In genomic region chr4:116824541-116825004, GRCm38 (mm10) we compare ENCODE assay signal across 8 mouse cellular contexts. TPM values are rescaled to one million over a fixed set of nuclear protein-coding genes. Genes with fewer than 3 reads are reported as not detected.
DNase-seq lines count a peak whose midpoint lies in the region; ATAC-seq and TF ChIP-seq lines count a peak whose summit lies in the region.

No protein-coding gene starts in this region.

- peak; percentile 81 for TF ChIP-seq POLR2A in cortical plate, adult 2 months (IDR thresholded peaks at IDR 0.05; ENCODE audit: extremely low read depth, insufficient read depth, low read length)

- TF ChIP-seq CTCF in cortical plate, adult 2 months (IDR thresholded peaks at IDR 0.05; ENCODE audit: extremely low read depth, insufficient read depth, low read length): no peak

- H3K4me3 ChIP-seq in cortical plate, adult 2 months (ENCODE audit: insufficient read depth, low read length): peak overlapping the region; percentile 45

- H3K27ac ChIP-seq in cortical plate, adult 2 months (ENCODE audit: insufficient read depth, low read length): peak overlapping the region; percentile 14; the same call in 1 of the 2 replicates

- ATAC-seq in inflammation-experienced regulatory T-cells, adult 6 months: peak; percentile 86
- ATAC-seq in megakaryocyte-erythroid progenitor cell, adult 5-6 weeks (replicated peaks; ENCODE audit: low FRiP score, low TSS enrichment, poor library complexity, severe bottlenecking): peak; percentile 51
- ATAC-seq in monocyte, adult 5-6 weeks (replicated peaks; ENCODE audit: insufficient number of reproducible peaks, low FRiP score, low TSS enrichment, poor library complexity, severe bottlenecking): no peak; the same call in 1 of the 2 replicates

- intact Hi-C loops in gastrocnemius, postnatal 14 days (cut with DNase I; ENCODE audit: low total_unique reads): no loop called here
- intact Hi-C loops in left cerebral cortex, postnatal 36 days (cut with DNase I): loop anchor here (1.0 to 10.0 kb wide), 3 partner anchors 53 to 300 kb away; partner anchors contain the start of genes Btbd19, Tctex1d4 and Zswim5

- DNase-seq in adrenal gland, adult 2 months: peak; percentile 86
- DNase-seq in gastrocnemius, postnatal 14 days: peak; percentile 61
- DNase-seq in left cerebral cortex, postnatal 36 days (ENCODE audit: low spot score in 2 of 2): peak; percentile 79 to 80
- DNase-seq in right cerebral cortex, postnatal 25 days: peak; percentile 73

- no peaks in the 10 kb centered on the region for H3K4me1 ChIP-seq in cortical plate, adult 2 months (ENCODE audit: control insufficient read depth, insufficient read depth, low read length)

RNA-seq across cellular contexts. Expression of gene Hpdl, which starts 3.1 kb away (rescaled TPM):
- 1 to 10 TPM; 2.4 to 4.2 TPM for total RNA-seq in adrenal gland, adult 2 months (2021)
- 7.7 and 8.9 TPM in 2 replicates for polyA plus RNA-seq in adrenal gland, adult 2 months (2012; rRNA removed)
- 1.4 and 1.9 TPM in 2 replicates for polyA plus RNA-seq in cortical plate, adult 2 months (2012; rRNA removed)
- total RNA-seq in gastrocnemius, postnatal 14 days (2021): 1 to 10 TPM; 2.7 to 2.9 TPM
- polyA plus RNA-seq in inflammation-experienced regulatory T-cells, adult 6 months (2017; shearing (Covaris generic)): under 1 TPM in 2 of 3 experiments, not detected in 1; 0.32 to 0.74 TPM
- total RNA-seq in left cerebral cortex, postnatal 36 days (2021): 1 to 10 TPM in 1 of 2 experiments, under 1 TPM in 1; 0.72 to 1.1 TPM
- total RNA-seq in megakaryocyte-erythroid progenitor cell, adult 5-6 weeks (2014; fragmentation: Nextera tagmentation): not detected in 2 replicates
- total RNA-seq in megakaryocyte-erythroid progenitor cell, adult 5-6 weeks (2017): 0.42 and 1.5 TPM in 2 replicates
- not detected in 3 replicates for total RNA-seq in monocyte, adult 5-6 weeks (2017)

RNA-seq across cellular contexts. Expression of gene Mutyh, which starts 17.1 kb away (rescaled TPM):
- 1 to 10 TPM; 3.0 to 7.8 TPM for total RNA-seq in adrenal gland, adult 2 months (2021)
- polyA plus RNA-seq in adrenal gland, adult 2 months (2012; rRNA removed): 17.5 and 19.6 TPM in 2 replicates
- polyA plus RNA-seq in cortical plate, adult 2 months (2012; rRNA removed): 5.7 and 5.9 TPM in 2 replicates
- total RNA-seq in gastrocnemius, postnatal 14 days (2021): 1 to 10 TPM in 1 of 2 experiments, under 1 TPM in 1; 1.00 to 1.6 TPM
- polyA plus RNA-seq in inflammation-experienced regulatory T-cells, adult 6 months (2017; shearing (Covaris generic)): 10 to 100 TPM in 2 of 3 experiments, 1 to 10 TPM in 1; 9.9 to 16.6 (median 15.1) TPM
- 1 to 10 TPM; 1.6 to 3.0 TPM for total RNA-seq in left cerebral cortex, postnatal 36 days (2021)
- 2.5 and 9.8 TPM in 2 replicates for total RNA-seq in megakaryocyte-erythroid progenitor cell, adult 5-6 weeks (2014; fragmentation: Nextera tagmentation)
- 3.7 TPM in 1 of 2 replicates, not detected in the other for total RNA-seq in megakaryocyte-erythroid progenitor cell, adult 5-6 weeks (2017)
- total RNA-seq in monocyte, adult 5-6 weeks (2017): 3.2 to 8.0 TPM (median 4.5 TPM) in 3 replicates

RNA-seq across cellular contexts. Expression of gene Toe1, which starts 17.1 kb away (rescaled TPM):
- total RNA-seq in adrenal gland, adult 2 months (2021): 10 to 100 TPM; 13.1 to 16.1 TPM
- 14.2 and 14.3 TPM in 2 replicates for polyA plus RNA-seq in adrenal gland, adult 2 months (2012; rRNA removed)
- polyA plus RNA-seq in cortical plate, adult 2 months (2012; rRNA removed): 21.6 and 22.2 TPM in 2 replicates
- 1 to 10 TPM; 5.6 to 5.7 TPM for total RNA-seq in gastrocnemius, postnatal 14 days (2021)
- 10 to 100 TPM; 25.5 to 32.7 (median 29.7) TPM for polyA plus RNA-seq in inflammation-experienced regulatory T-cells, adult 6 months (2017; shearing (Covaris generic))
- 10 to 100 TPM; 10.7 to 12.1 TPM for total RNA-seq in left cerebral cortex, postnatal 36 days (2021)
- total RNA-seq in megakaryocyte-erythroid progenitor cell, adult 5-6 weeks (2014; fragmentation: Nextera tagmentation): 21.8 and 25.8 TPM in 2 replicates
- 50.7 and 76.1 TPM in 2 replicates for total RNA-seq in megakaryocyte-erythroid progenitor cell, adult 5-6 weeks (2017)
- 32.9 to 53.5 TPM (median 37.8 TPM) in 3 replicates for total RNA-seq in monocyte, adult 5-6 weeks (2017)

RNA-seq across cellular contexts. Expression of gene Zswim5, which starts 52.6 kb away (rescaled TPM):
- 1 to 10 TPM; 3.6 to 4.7 TPM for total RNA-seq in adrenal gland, adult 2 months (2021)
- polyA plus RNA-seq in adrenal gland, adult 2 months (2012; rRNA removed): 1.8 and 2.4 TPM in 2 replicates
- polyA plus RNA-seq in cortical plate, adult 2 months (2012; rRNA removed): 6.0 and 6.3 TPM in 2 replicates
- total RNA-seq in gastrocnemius, postnatal 14 days (2021): under 1 TPM; 0.11 to 0.23 TPM
- polyA plus RNA-seq in inflammation-experienced regulatory T-cells, adult 6 months (2017; shearing (Covaris generic)): under 1 TPM in 2 of 3 experiments, not detected in 1; 0.05 to 0.06 TPM
- 10 to 100 TPM in 1 of 2 experiments, 1 to 10 TPM in 1; 8.9 to 10.2 TPM for total RNA-seq in left cerebral cortex, postnatal 36 days (2021)
- 0.20 TPM in 1 of 2 replicates, not detected in the other for total RNA-seq in megakaryocyte-erythroid progenitor cell, adult 5-6 weeks (2014; fragmentation: Nextera tagmentation)
- total RNA-seq in megakaryocyte-erythroid progenitor cell, adult 5-6 weeks (2017): not detected in 2 replicates
- total RNA-seq in monocyte, adult 5-6 weeks (2017): 0.10 to 0.19 TPM in 2 of 3 replicates, not detected in the other
